Mouse (Mus musculus) liver, embryonic 11.5 days (tissue): ENCODE data around the gene Btbd6. TPM values are rescaled to one million over a fixed set of nuclear protein-coding genes. Genes with fewer than 3 reads are reported as not detected.
A peak's percentile ranks its signal among the peaks of the same experiment; 100 is the strongest.

Source experiments
- ATAC-seq: fragments of 200-750 bp; cut with Nextera tagmentation; replicated peaks from 2 replicates; pipeline ENCODE4 v1.8.0; 2017; ENCODE audit warnings: moderate number of reproducible peaks, mild to moderate bottlenecking, moderate TSS enrichment, moderate library complexity; ENCODE audit not compliant: low FRiP score
- DNase-seq: peaks from one replicate; pipeline ENCODE4 v3.0.0-alpha.2; 2017; ENCODE audit warnings: low spot score
- H3K27ac ChIP-seq: fragments of 300-500 bp; sonication (generic); 2 replicates; pipeline ENCODE4 v1.5.1; 2014; ENCODE audit warnings: mild to moderate bottlenecking, low read depth, low read length, control low read depth
- H3K27me3 ChIP-seq: fragments of 300-500 bp; sonication (generic); replicated peaks from 2 replicates; pipeline ENCODE4 v1.6.1; 2014; ENCODE audit warnings: low read length, mixed read lengths; ENCODE audit not compliant: control insufficient read depth, insufficient read depth
- H3K36me3 ChIP-seq: fragments of 300-500 bp; sonication (generic); 2 replicates; pipeline ENCODE4 v1.6.1; 2014; ENCODE audit warnings: mild to moderate bottlenecking, low read length, moderate library complexity, mixed read lengths; ENCODE audit not compliant: control insufficient read depth, insufficient read depth
- H3K4me1 ChIP-seq: fragments of 300-500 bp; sonication (generic); replicated peaks from 2 replicates; pipeline ENCODE4 v1.6.1; 2014; ENCODE audit warnings: low read length, mixed read lengths; ENCODE audit not compliant: control insufficient read depth, insufficient read depth
- H3K4me2 ChIP-seq: fragments of 300-500 bp; sonication (generic); 2 replicates; pipeline ENCODE4 v1.6.1; 2014; ENCODE audit warnings: mild to moderate bottlenecking, control low read depth, moderate library complexity
- H3K4me3 ChIP-seq: fragments of 300-500 bp; sonication (generic); 2 replicates; pipeline ENCODE4 v1.5.1; 2014; ENCODE audit warnings: low read depth, low read length, control low read depth
- H3K9ac ChIP-seq: fragments of 300-500 bp; sonication (generic); 2 replicates; pipeline ENCODE4 v1.6.1; 2014; ENCODE audit warnings: low read depth, low read length, control low read depth
- H3K9me3 ChIP-seq: fragments of 300-500 bp; sonication (generic); 2 replicates; pipeline ENCODE4 v1.6.1; 2016; ENCODE audit warnings: low read length, inconsistent platforms, mixed read lengths; ENCODE audit not compliant: control insufficient read depth
- WGBS: fragments of 180-500 bp; shearing (Covaris S2); extraction: QIAGEN DNeasy Blood & Tissue Kit; methylation state at CpG from one replicate; pipeline ENCODE4 v1.1.7; 2014; 5-methylcytosine and 5-hydroxymethylcytosine counted together
- polyA plus RNA-seq: library from polyadenylated mRNA; unstranded; fragments of >200 nt; fragmentation: Nextera tagmentation; extraction: Ambion mirVana; gene quantifications from 2 replicates; pipeline ENCODE4 v1.2.1, GENCODE M21; 2014

Gene Btbd6
- polyA plus RNA-seq, 1 experiment from 2014 or later: 12.3 TPM

- H3K27me3 ChIP-seq: no peaks in the 10 kb centered on the region
- H3K9me3 ChIP-seq: no peaks in the 10 kb centered on the region
- H3K36me3 ChIP-seq: peaks cover 14% of the 10 kb centered on the region; the same call in 1 of the 2 replicates
- H3K27ac ChIP-seq: no peak overlapping the region
- 67% methylated on average over 4 of the region's 4 CpGs for WGBS
- H3K9ac ChIP-seq: no peak overlapping the region
- no peak overlapping the region for H3K4me3 ChIP-seq
- H3K4me2 ChIP-seq: no peak overlapping the region
- DNase-seq (no peak), ATAC-seq (no peak)
- peaks cover 22% of the 10 kb centered on the region for H3K4me1 ChIP-seq
These were observed 17.9 kb downstream of the Btbd6 start for GRCm38 (mm10) chr12:112994153-112994552.

GRCm38 (mm10) chr12:112999569-113000293 is 23.4 kb downstream of the Btbd6 start:
- peak overlapping the region; percentile 90 for H3K4me3 ChIP-seq
- no peaks in the 10 kb centered on the region for H3K9me3 ChIP-seq
- H3K9ac ChIP-seq: peak overlapping the region; percentile 96
- H3K36me3 ChIP-seq: peaks cover 6% of the 10 kb centered on the region; the same call in 1 of the 2 replicates
- H3K4me1 ChIP-seq: peaks cover 16% of the 10 kb centered on the region
- H3K27ac ChIP-seq: peak overlapping the region; percentile 98
- under 1% methylated on average over 56 of the region's 56 CpGs for WGBS
- ATAC-seq (no peak; the same call in 1 of the 2 replicates), DNase-seq (no peak)
- H3K4me2 ChIP-seq: peak overlapping the region; percentile 69
- no peaks in the 10 kb centered on the region for H3K27me3 ChIP-seq

- peak; percentile 97 for DNase-seq
These were observed 24.2 kb downstream of the Btbd6 start, which contains the start of gene Brf1 for GRCm38 (mm10) chr12:113000294-113001132. TSS of gene Brf1 (minus strand) at chr12:113000704.

GRCm38 (mm10) chr12:113001133-113001474 is 24.8 kb downstream of the Btbd6 start:
- Histone ChIP-seq H3K4me2 (peak overlapping the region; percentile 69), H3K27ac (peak overlapping the region; percentile 98), H3K4me1 (peaks cover 16% of the 10 kb centered on the region), H3K4me3 (peak overlapping the region; percentile 90), H3K27me3 (no peaks in the 10 kb centered on the region), H3K36me3 (peaks cover 4% of the 10 kb centered on the region; the same call in 1 of the 2 replicates), H3K9ac (peak overlapping the region; percentile 62), H3K9me3 (no peaks in the 10 kb centered on the region)
- DNase-seq: no peak
- WGBS: 5% methylated on average over 5 of the region's 5 CpGs
- no peak; the same call in 1 of the 2 replicates for ATAC-seq

More at GRCm38 (mm10) chr12:113000294-113001132, 24.2 kb downstream of the Btbd6 start, which contains the start of gene Brf1:
- peaks cover 4% of the 10 kb centered on the region; the same call in 1 of the 2 replicates for H3K36me3 ChIP-seq
- WGBS: under 1% methylated on average over 91 of the region's 96 CpGs
- H3K4me1 ChIP-seq: peaks cover 16% of the 10 kb centered on the region
- peak within 1 kb of the TSS; percentile 98 for H3K27ac ChIP-seq
- peak within 1 kb of the TSS; percentile 69 for H3K4me2 ChIP-seq
- peak within 1 kb of the TSS; percentile 96 for H3K9ac ChIP-seq
- ATAC-seq: peak; percentile 96
- no peaks in the 10 kb centered on the region for H3K27me3 ChIP-seq
- peak within 1 kb of the TSS; percentile 90 for H3K4me3 ChIP-seq
- H3K9me3 ChIP-seq: no peaks in the 10 kb centered on the region

- Histone ChIP-seq H3K4me3 (no peak overlapping the region), H3K9me3 (no peaks in the 10 kb centered on the region), H3K4me2 (no peak overlapping the region), H3K36me3 (no peaks in the 10 kb centered on the region), H3K9ac (no peak overlapping the region), H3K4me1 (peaks cover 16% of the 10 kb centered on the region), H3K27me3 (no peaks in the 10 kb centered on the region), H3K27ac (no peak overlapping the region)
- no peak for DNase-seq
- no peak for ATAC-seq
- WGBS: 28% methylated on average over 2 of the region's 2 CpGs
These were observed 26.4 kb downstream of the Btbd6 start for GRCm38 (mm10) chr12:113002667-113003066.

GRCm38 (mm10) chr12:113004011-113004410 is 27.7 kb downstream of the Btbd6 start:
- H3K9me3 ChIP-seq: no peaks in the 10 kb centered on the region
- no peaks in the 10 kb centered on the region for H3K36me3 ChIP-seq
- no peak overlapping the region for H3K4me3 ChIP-seq
- H3K4me1 ChIP-seq: peaks cover 8% of the 10 kb centered on the region
- DNase-seq (no peak), ATAC-seq (no peak)
- WGBS: 78% methylated on average over 8 of the region's 8 CpGs
- H3K4me2 ChIP-seq: no peak overlapping the region
- H3K9ac ChIP-seq: no peak overlapping the region
- no peaks in the 10 kb centered on the region for H3K27me3 ChIP-seq
- no peak overlapping the region for H3K27ac ChIP-seq

- Histone ChIP-seq H3K4me1 (peaks cover 5% of the 10 kb centered on the region), H3K27me3 (no peaks in the 10 kb centered on the region), H3K9ac (no peak overlapping the region), H3K27ac (no peak overlapping the region), H3K4me3 (no peak overlapping the region), H3K4me2 (no peak overlapping the region), H3K9me3 (no peaks in the 10 kb centered on the region), H3K36me3 (no peaks in the 10 kb centered on the region)
- 29% methylated on average over 4 of the region's 4 CpGs for WGBS
- ATAC-seq (no peak), DNase-seq (no peak)
These were observed 28.7 kb downstream of the Btbd6 start for GRCm38 (mm10) chr12:113004993-113005392.

GRCm38 (mm10) chr12:113011702-113012360 is 35.5 kb downstream of the Btbd6 start:
- WGBS: 83% methylated on average over 6 of the region's 6 CpGs
- H3K4me1 ChIP-seq: peaks cover 20% of the 10 kb centered on the region
- DNase-seq (no peak), ATAC-seq (no peak)
- H3K27ac ChIP-seq: no peak overlapping the region
- no peak overlapping the region for H3K4me2 ChIP-seq
- H3K4me3 ChIP-seq: no peak overlapping the region
- H3K36me3 ChIP-seq: no peaks in the 10 kb centered on the region
- no peaks in the 10 kb centered on the region for H3K27me3 ChIP-seq
- no peaks in the 10 kb centered on the region for H3K9me3 ChIP-seq
- H3K9ac ChIP-seq: no peak overlapping the region
